30 mouse cellular contexts compared by ENCODE assay signal in genomic region chr1:173443061-173443460, GRCm38 (mm10). TPM values are rescaled to one million over a fixed set of nuclear protein-coding genes. Genes with fewer than 3 reads are reported as not detected.
"Had no signal": no experiment of that assay in that cellular context is flagged by ENCODE, and none has a peak within 500 bp of the region (broad histone marks: within the 10 kb centered on the region; RNA-seq: fewer than 3 reads in every experiment).

No protein-coding gene starts in this region.

- H3K36me3 ChIP-seq: embryonic facial prominence, embryonic 10.5 days; embryonic facial prominence, embryonic 12.5 days; embryonic facial prominence, embryonic 13.5 days; embryonic facial prominence, embryonic 15.5 days; forebrain, embryonic 10.5 days; forebrain, embryonic 15.5 days; heart, embryonic 10.5 days had no signal

- H3K27me3 ChIP-seq: embryonic facial prominence, embryonic 12.5 days; embryonic facial prominence, embryonic 13.5 days; embryonic facial prominence, embryonic 15.5 days; forebrain, embryonic 12.5 days; forebrain, embryonic 13.5 days; forebrain, embryonic 15.5 days had no signal

- H3K4me2 ChIP-seq: embryonic facial prominence, embryonic 12.5 days; embryonic facial prominence, embryonic 13.5 days; embryonic facial prominence, embryonic 15.5 days; forebrain, embryonic 12.5 days; forebrain, embryonic 13.5 days; forebrain, embryonic 15.5 days had no signal

- H3K9me3 ChIP-seq: embryonic facial prominence, embryonic 10.5 days; embryonic facial prominence, embryonic 12.5 days; embryonic facial prominence, embryonic 13.5 days; embryonic facial prominence, embryonic 15.5 days; forebrain, embryonic 10.5 days; forebrain, embryonic 12.5 days; forebrain, embryonic 13.5 days; forebrain, embryonic 15.5 days; heart, embryonic 10.5 days had no signal

- H3K27ac ChIP-seq: embryonic facial prominence, embryonic 10.5 days; embryonic facial prominence, embryonic 12.5 days; embryonic facial prominence, embryonic 13.5 days; embryonic facial prominence, embryonic 15.5 days; forebrain, embryonic 10.5 days; forebrain, embryonic 12.5 days; forebrain, embryonic 13.5 days; forebrain, embryonic 15.5 days; gastrocnemius, adult 2 months; heart, adult 2 months; heart, embryonic 10.5 days had no signal

- H3K4me1 ChIP-seq: embryonic facial prominence, embryonic 10.5 days; embryonic facial prominence, embryonic 12.5 days; embryonic facial prominence, embryonic 13.5 days; embryonic facial prominence, embryonic 15.5 days; forebrain, embryonic 10.5 days; forebrain, embryonic 12.5 days; forebrain, embryonic 13.5 days; forebrain, embryonic 15.5 days; heart, embryonic 10.5 days had no signal

- H3K9ac ChIP-seq: embryonic facial prominence, embryonic 12.5 days; embryonic facial prominence, embryonic 13.5 days; embryonic facial prominence, embryonic 15.5 days; forebrain, embryonic 12.5 days; forebrain, embryonic 13.5 days; forebrain, embryonic 15.5 days; forebrain, postnatal 0 days had no signal

- DNase-seq: cerebellum, adult 8-10 months; cerebellum, adult 9-10 months; cerebellum, adult 9-11 months; cerebellum, postnatal 10 days; cerebellum, postnatal 14 days; cerebellum, postnatal 25 days; cerebellum, postnatal 36 days; embryo, embryonic 11 days; forebrain, postnatal 0 days; gastrocnemius, adult 2 months; gastrocnemius, postnatal 10 days; gastrocnemius, postnatal 14 days; gastrocnemius, postnatal 25 days; gastrocnemius, postnatal 36 days; heart, adult 18-20 months; heart, adult 2 months had no signal

- H3K4me3 ChIP-seq: embryonic facial prominence, embryonic 10.5 days; embryonic facial prominence, embryonic 12.5 days; embryonic facial prominence, embryonic 13.5 days; embryonic facial prominence, embryonic 15.5 days; erythroblast, embryonic 14.5 days; forebrain, embryonic 10.5 days; forebrain, embryonic 12.5 days; forebrain, embryonic 13.5 days; forebrain, embryonic 15.5 days; gastrocnemius, adult 2 months; heart, adult 2 months; heart, embryonic 10.5 days had no signal

- ATAC-seq: forebrain, embryonic 13.5 days; forebrain, embryonic 14.5 days; forebrain, embryonic 15.5 days; forebrain, embryonic 16.5 days; forebrain, postnatal 0 days had no signal

RNA-seq across cellular contexts. Expression of gene Ifi206, which starts 47.8 kb away (rescaled TPM):
- polyA plus RNA-seq: embryonic facial prominence, embryonic 10.5 days; embryonic facial prominence, embryonic 11.5 days; embryonic facial prominence, embryonic 12.5 days; embryonic facial prominence, embryonic 13.5 days; erythroblast, embryonic 14.5 days; forebrain, embryonic 10.5 days; forebrain, embryonic 11.5 days; forebrain, embryonic 12.5 days; forebrain, embryonic 13.5 days; forebrain, embryonic 15.5 days; forebrain, embryonic 16.5 days; heart, embryonic 10.5 days had no signal
